Mouse (Mus musculus): ENCODE data around the gene Cog3.
"Not testable (repeated sequence)": the region's sequence is repeated elsewhere in the genome, so short reads cannot be mapped to it uniquely, and the experiment has no call there.

Gene Cog3

DNA sequence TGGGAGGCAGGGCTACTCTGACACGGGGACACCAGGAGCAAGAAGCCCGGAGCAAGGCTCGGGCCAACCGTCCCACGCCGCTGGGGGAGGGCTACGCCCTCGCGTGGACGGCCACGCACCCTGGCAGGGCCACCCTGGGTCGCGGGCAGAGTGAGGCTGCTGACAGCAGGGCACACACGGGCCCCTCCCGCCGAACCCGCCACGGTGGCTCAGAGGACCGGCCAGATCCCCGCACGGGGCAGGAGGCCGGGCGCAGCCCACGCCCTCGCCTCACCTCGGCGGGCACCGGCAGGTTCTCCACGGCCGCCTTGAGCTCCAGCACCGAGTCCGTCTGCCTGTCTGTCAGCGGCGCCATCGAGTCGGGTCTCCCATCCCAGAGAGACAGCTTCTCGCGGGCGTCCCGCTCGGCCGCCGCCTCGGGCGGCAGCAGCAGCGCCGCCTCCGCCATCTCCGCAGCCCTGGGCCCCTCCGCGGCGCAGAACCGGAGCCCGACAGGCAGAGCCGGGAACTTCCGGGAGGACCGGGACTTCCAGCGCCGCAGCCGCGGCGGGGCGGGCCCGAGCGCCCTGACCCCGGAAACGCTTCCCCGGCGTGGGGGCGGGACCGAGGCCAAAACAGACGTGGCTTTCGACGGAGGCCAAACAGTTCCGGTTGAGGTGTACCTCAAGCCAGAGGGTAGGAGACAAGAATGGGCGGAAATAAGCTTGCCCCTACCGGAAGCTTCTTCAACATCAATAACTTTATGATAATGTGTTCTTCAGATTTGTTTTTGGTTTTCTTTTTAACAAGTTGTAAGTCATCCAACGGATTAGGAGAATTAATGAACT, at the start of gene Cog3:
Gene Cog3 (minus strand): TSS at position 527 of the 827 bp plus-strand sequence.
- peak; percentile 84 for DNase-seq (ENCODE audit: low read depth)

- DNase-seq (ENCODE audit: low read depth), result no peak
Observed at GRCm38 (mm10) chr14:75797769-75798386, 43.6 kb upstream of the Cog3 start.

- DNase-seq (ENCODE audit: low read depth), result no peak
Observed at GRCm38 (mm10) chr14:75795918-75796317, 41.6 kb upstream of the Cog3 start.

DNA sequence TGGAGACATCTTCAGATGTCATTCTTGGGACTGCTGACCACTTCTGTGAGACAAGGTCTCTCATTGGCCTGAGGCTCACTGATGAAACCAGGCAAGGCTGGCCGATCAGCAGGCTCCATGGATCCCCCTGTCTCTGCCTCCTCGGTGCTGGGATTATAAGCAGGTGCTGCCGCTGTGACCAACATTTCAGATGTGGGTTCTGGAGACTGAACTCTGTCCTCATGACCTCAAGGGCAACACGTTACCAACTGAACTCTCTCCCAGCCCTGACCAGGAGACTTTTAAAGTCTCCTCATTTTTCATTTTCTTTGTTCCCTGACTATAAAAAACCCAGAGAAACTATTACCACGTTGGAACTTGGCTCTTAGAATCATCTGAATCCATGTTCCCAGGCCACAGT, 40.4 kb upstream of the Cog3 start:
- DNase-seq (ENCODE audit: low read depth), result no peak

GRCm38 (mm10) chr14:75794324-75794723, 40.0 kb upstream of the Cog3 start:
- DNase-seq (ENCODE audit: low read depth), result no peak

GRCm38 (mm10) chr14:75793110-75793509, 38.8 kb upstream of the Cog3 start:
- no peak for DNase-seq (ENCODE audit: low read depth)

DNA sequence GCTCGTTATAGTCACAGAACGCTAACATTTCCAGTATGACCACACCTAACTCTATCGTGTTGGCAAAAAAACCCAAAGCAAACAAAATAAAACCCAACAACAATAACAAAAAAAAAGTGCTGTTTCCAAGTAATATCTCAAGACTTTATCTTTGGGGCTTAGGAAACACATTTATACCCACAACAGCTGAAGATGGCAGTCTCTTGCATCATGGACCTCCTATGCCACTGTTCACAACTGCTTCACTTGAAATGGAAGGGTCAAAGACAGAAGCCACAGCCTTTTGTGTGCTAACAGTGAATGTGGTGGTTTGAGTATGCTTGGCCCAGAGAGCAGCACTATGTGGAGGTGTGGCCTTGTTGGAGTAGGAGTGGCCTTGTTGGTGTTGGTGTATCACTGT, 37.1 kb upstream of the Cog3 start:
- no peak for DNase-seq (ENCODE audit: low read depth)

DNA sequence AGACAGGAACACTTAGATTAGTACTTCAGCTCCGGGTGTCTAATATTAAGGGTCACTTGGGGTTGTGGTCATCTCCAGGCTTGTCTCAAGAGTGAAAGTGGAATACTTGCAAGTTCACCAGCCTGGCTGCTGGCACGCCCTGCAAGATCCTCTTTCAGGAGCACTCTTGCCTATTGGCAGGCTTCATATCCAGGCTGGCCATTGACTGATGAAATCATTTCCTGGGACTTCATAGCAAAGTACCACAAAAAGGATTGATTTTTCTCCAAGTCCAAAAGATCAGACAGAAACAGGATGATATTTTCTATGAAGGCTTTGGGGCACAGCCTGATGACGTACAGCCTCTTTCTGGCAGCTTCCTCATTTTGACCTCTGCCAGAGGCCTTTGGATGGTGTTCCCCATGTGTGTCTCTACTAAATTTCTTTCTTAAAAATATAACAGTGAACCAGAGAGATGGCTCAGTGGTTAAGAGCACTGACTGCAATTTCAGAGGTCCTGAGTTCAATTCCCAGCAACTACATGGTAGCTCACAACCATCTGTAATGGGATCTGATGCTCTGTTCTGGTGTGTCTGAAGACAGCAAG, 36.2 kb upstream of the Cog3 start:
- no peak for DNase-seq (ENCODE audit: low read depth)

GRCm38 (mm10) chr14:75789291-75789690, 35.0 kb upstream of the Cog3 start:
- no peak for DNase-seq (ENCODE audit: low read depth)

GRCm38 (mm10) chr14:75787794-75788175, 33.5 kb upstream of the Cog3 start:
- no peak for DNase-seq (ENCODE audit: low read depth)

- DNase-seq (ENCODE audit: low read depth), result peak; percentile 86
Observed at GRCm38 (mm10) chr14:75786868-75787793, 32.8 kb upstream of the Cog3 start, which contains the start of gene Slc25a30. Slc25a30 (minus strand) TSS chr14:75787037.

DNA sequence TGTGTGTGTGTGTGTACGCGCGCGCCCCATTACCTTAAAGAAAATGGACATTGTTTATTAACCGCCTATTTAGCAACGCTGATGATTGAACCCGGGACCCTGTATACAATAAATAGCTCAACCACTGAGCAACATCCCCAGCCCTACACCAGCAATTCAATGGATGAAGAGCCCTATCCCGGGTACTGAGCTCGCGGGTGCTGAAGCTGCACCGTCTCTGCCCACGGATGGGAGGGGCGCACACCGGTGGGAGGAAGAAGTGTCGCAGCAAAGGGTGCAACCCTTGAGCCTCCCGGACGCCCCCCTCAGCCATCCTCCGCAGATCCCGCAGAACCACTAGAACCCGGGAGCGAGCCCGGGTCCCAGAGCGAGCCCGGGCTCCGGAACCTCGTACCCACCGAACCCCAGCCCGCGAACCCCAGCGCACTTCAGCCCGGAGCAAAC, 32.1 kb upstream of the Cog3 start:
- no peak for DNase-seq (ENCODE audit: low read depth)

DNA sequence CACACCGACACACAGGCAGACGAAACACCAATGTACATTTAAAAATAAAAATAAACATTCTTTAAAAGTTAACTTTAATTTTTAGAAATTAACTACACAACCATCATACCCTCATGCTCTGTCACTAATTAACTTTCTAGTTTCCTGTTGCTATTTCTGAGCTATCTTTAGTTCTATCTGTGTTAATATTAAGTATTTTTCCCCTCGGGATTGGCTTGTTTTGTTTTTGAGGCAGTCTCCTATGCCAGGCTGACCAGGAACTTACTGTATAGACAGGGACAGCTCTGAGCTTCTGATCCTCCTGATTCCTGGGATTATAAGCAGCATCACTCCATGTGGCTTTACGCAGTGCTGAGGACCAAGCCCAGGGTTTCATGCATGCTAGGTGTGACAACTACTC, 25.6 kb upstream of the Cog3 start:
- DNase-seq (ENCODE audit: low read depth), result no peak

- no peak for DNase-seq (ENCODE audit: low read depth)
Observed at GRCm38 (mm10) chr14:75776637-75777036, 22.3 kb upstream of the Cog3 start.

GRCm38 (mm10) chr14:75773431-75773830, 19.1 kb upstream of the Cog3 start:
- no peak for DNase-seq (ENCODE audit: low read depth)

GRCm38 (mm10) chr14:75772407-75772806, 18.1 kb upstream of the Cog3 start:
- not testable (repeated sequence) for DNase-seq (ENCODE audit: low read depth)

DNA sequence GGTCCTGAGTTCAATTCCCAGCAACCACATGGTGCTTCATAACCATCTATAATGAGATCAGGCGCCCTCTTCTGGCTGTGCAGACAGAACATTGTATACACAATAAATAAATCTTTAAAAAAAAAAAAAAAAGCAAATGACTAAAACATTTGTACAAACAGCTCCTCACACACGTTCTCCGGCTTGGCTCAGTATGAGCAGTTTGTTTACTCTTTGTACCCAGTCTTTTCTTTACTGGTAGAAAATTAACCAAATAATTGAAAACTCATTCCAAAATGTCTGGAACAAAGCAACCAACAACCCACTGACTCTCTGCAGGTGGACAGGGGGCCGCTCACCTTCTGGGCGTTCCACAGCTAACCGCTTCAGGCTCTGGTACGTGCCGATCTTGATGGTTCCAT, 16.8 kb upstream of the Cog3 start:
- DNase-seq (ENCODE audit: low read depth), result no peak

DNA sequence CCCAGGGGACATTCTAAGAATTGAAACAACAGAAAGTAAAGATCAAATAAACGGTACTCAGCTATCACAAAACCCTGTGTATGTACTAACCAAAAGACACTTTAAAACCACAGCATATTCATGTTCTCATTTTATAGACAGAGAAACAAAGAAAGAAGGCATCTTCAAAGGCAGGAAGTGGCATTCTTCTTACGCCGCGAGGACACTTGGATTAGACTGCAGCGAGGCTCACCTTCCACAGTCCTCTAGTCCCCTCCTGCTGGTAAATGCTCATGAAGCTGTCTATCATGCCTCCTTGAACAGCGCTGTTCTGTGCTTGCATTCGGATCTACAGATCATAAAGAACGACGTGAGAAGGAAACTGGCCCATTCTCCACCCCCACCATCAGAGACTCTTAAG, 15.0 kb upstream of the Cog3 start:
- DNase-seq (ENCODE audit: low read depth), result no peak

DNA sequence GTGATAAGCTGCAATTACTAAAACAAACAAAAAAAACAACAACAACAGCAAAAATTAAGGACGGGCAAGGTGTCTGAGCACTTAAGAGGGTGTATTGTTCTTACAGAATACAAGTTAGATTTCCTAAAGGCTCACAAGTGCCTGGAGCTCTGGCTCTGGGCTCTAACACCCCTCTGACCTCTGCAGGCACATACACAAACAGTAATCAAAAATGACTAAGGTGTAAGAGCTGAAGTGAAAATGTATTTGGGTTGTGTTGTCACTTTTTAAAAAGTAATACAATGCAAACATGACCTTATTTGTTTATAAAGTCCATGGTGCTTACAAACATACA, 13.9 kb upstream of the Cog3 start:
- no peak for DNase-seq (ENCODE audit: low read depth)

GRCm38 (mm10) chr14:75767492-75768274, 13.4 kb upstream of the Cog3 start:
- peak; percentile 76 for DNase-seq (ENCODE audit: low read depth)
